Comparison of ENCODE assay signal across 16 mouse cellular contexts in the genomic region with DNA sequence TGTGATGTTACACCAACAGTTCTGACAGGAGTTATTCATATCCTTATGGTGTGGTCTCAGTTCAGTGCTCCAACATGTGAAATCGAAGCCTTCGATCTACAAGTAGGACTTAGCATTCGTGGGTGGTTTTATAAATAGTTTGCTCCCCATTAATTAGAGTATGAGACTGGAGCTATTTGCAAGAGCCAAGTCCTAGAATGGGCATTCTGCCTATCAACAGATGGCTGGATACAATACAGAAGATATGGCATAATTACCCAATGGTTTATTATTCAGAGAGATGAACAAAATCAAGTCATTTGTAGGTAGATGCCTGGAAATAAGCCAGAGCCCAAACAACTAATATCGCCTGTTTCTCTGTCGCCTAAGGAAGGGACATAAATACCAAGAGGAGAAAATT. TPM values are rescaled to one million over a fixed set of nuclear protein-coding genes. Genes with fewer than 3 reads are reported as not detected.
DNase-seq lines count a peak whose midpoint lies in the region; ATAC-seq and TF ChIP-seq lines count a peak whose summit lies in the region.
"Had no signal": no experiment of that assay in that cellular context is flagged by ENCODE, and none has a peak within 500 bp of the region (broad histone marks: within the 10 kb centered on the region; RNA-seq: fewer than 3 reads in every experiment).

No protein-coding gene starts in this region.

- peak overlapping the region; percentile 79 for H3K4me2 ChIP-seq in midbrain, embryonic 12.5 days (replicated peaks)
- H3K4me2 ChIP-seq in forebrain, embryonic 16.5 days (ENCODE audit: low read length) = peak overlapping the region; percentile 26
- peak overlapping the region; percentile 83 for H3K4me2 ChIP-seq in neural tube, embryonic 14.5 days (ENCODE audit: low read depth, low read length)

- no peaks in the 10 kb centered on the region for H3K27me3 ChIP-seq in midbrain, embryonic 12.5 days
- H3K27me3 ChIP-seq in midbrain, embryonic 10.5 days (ENCODE audit: low read depth, poor library complexity, severe bottlenecking) = no peaks in the 10 kb centered on the region
- no peaks in the 10 kb centered on the region for H3K27me3 ChIP-seq in forebrain, embryonic 16.5 days (replicated peaks; ENCODE audit: control insufficient read depth, insufficient read depth, low read length)
- no peaks in the 10 kb centered on the region for H3K27me3 ChIP-seq in neural tube, embryonic 14.5 days (ENCODE audit: control insufficient read depth, insufficient read depth, low read length)

- DNase-seq in gastrocnemius, adult 2 months = no peak
- no peak for DNase-seq in gastrocnemius, postnatal 14 days
- no peak for DNase-seq in midbrain, embryonic 10.5 days (ENCODE audit: low spot score)
- no peak for DNase-seq in right cerebral cortex, postnatal 14 days
- DNase-seq: adrenal gland, postnatal 36 days; heart, adult 2 months; heart, postnatal 10 days; kidney, postnatal 25 days; lung, adult 2 months; thymus, postnatal 4 days had no signal

- H3K9ac ChIP-seq in midbrain, embryonic 12.5 days (replicated peaks) = no peak overlapping the region
- H3K9ac ChIP-seq in forebrain, embryonic 16.5 days (replicated peaks; ENCODE audit: low read depth, low read length) = no peak overlapping the region
- H3K9ac ChIP-seq in neural tube, embryonic 14.5 days (replicated peaks; ENCODE audit: low read depth, low read length) = no peak overlapping the region

- TF ChIP-seq CTCF in gastrocnemius, adult 2 months (IDR thresholded peaks at IDR 0.05) = no peak

- intact Hi-C loops in gastrocnemius, adult 2 months (cut with DNase I) = no loop called here
- intact Hi-C loops in gastrocnemius, postnatal 14 days (cut with DNase I; ENCODE audit: low total_unique reads) = no loop called here

- H3K9me3 ChIP-seq in midbrain, embryonic 12.5 days = no peaks in the 10 kb centered on the region
- H3K9me3 ChIP-seq in midbrain, embryonic 10.5 days (replicated peaks) = no peaks in the 10 kb centered on the region
- no peaks in the 10 kb centered on the region for H3K9me3 ChIP-seq in forebrain, embryonic 16.5 days (ENCODE audit: control insufficient read depth, low read length)
- H3K9me3 ChIP-seq in neural tube, embryonic 14.5 days (ENCODE audit: control insufficient read depth, low read length) = no peaks in the 10 kb centered on the region

- H3K36me3 ChIP-seq in midbrain, embryonic 12.5 days = no peaks in the 10 kb centered on the region
- no peaks in the 10 kb centered on the region for H3K36me3 ChIP-seq in midbrain, embryonic 10.5 days
- H3K36me3 ChIP-seq in forebrain, embryonic 16.5 days (ENCODE audit: control insufficient read depth, insufficient read depth) = no peaks in the 10 kb centered on the region
- no peaks in the 10 kb centered on the region for H3K36me3 ChIP-seq in neural tube, embryonic 14.5 days (ENCODE audit: control insufficient read depth, insufficient read depth, low read length)

- peak overlapping the region; percentile 46 for H3K27ac ChIP-seq in gastrocnemius, adult 2 months
- H3K27ac ChIP-seq in midbrain, embryonic 12.5 days (replicated peaks) = no peak overlapping the region
- no peak overlapping the region for H3K27ac ChIP-seq in midbrain, embryonic 10.5 days (replicated peaks)
- no peak overlapping the region for H3K27ac ChIP-seq in forebrain, embryonic 16.5 days (ENCODE audit: low read length)
- H3K27ac ChIP-seq in neural tube, embryonic 14.5 days (ENCODE audit: low read depth, low read length) = no peak overlapping the region
- H3K27ac ChIP-seq: heart, adult 2 months had no signal

- H3K4me3 ChIP-seq in gastrocnemius, adult 2 months = no peak overlapping the region
- no peak overlapping the region for H3K4me3 ChIP-seq in midbrain, embryonic 12.5 days
- no peak overlapping the region for H3K4me3 ChIP-seq in midbrain, embryonic 10.5 days
- no peak overlapping the region for H3K4me3 ChIP-seq in forebrain, embryonic 16.5 days (replicated peaks; ENCODE audit: low read length)
- H3K4me3 ChIP-seq in neural tube, embryonic 14.5 days (ENCODE audit: low read depth, low read length) = no peak overlapping the region
- H3K4me3 ChIP-seq: heart, adult 2 months had no signal

- peaks cover 12% of the 10 kb centered on the region for H3K4me1 ChIP-seq in midbrain, embryonic 12.5 days
- peaks cover 12% of the 10 kb centered on the region for H3K4me1 ChIP-seq in midbrain, embryonic 10.5 days
- H3K4me1 ChIP-seq in forebrain, embryonic 16.5 days (replicated peaks; ENCODE audit: control insufficient read depth, insufficient read depth, low read length) = peaks cover 10% of the 10 kb centered on the region
- H3K4me1 ChIP-seq in neural tube, embryonic 14.5 days (ENCODE audit: control insufficient read depth, insufficient read depth, low read length) = no peaks in the 10 kb centered on the region

- WGBS in midbrain, embryonic 12.5 days = 90% methylated on average over 5 of the region's 5 CpGs
- 95% methylated on average over 5 of the region's 5 CpGs for WGBS in midbrain, embryonic 10.5 days
- 57% methylated on average over 5 of the region's 5 CpGs for WGBS in forebrain, embryonic 16.5 days
- WGBS in neural tube, embryonic 14.5 days = 86% methylated on average over 5 of the region's 5 CpGs

- no peak for ATAC-seq in midbrain, embryonic 12.5 days (ENCODE audit: low FRiP score, low read depth)
- peak; percentile 30 for ATAC-seq in forebrain, embryonic 16.5 days
- no peak for ATAC-seq in neural tube, embryonic 14.5 days (ENCODE audit: low read depth)
- ATAC-seq in CD4-positive, CD25-positive, alpha-beta regulatory T cell, adult 4 months = no peak
- ATAC-seq: intestine, postnatal 0 days had no signal

RNA-seq across cellular contexts. Expression of a gene that starts 1.3 kb away (rescaled TPM):
- under 1 TPM; 0.17 to 0.28 TPM for total RNA-seq in gastrocnemius, adult 2 months (2021)
- total RNA-seq in gastrocnemius, postnatal 14 days (2021) = under 1 TPM in 1 of 2 experiments, not detected in 1; 0.37 TPM
- 15.0 and 15.4 TPM in 2 replicates for polyA plus RNA-seq in midbrain, embryonic 12.5 days (2016; fragmentation: Nextera tagmentation; extraction: Ambion mirVana)
- polyA plus RNA-seq in midbrain, embryonic 10.5 days (2016; fragmentation: Nextera tagmentation; extraction: Ambion mirVana) = 5.1 and 7.0 TPM in 2 replicates
- 15.3 and 20.9 TPM in 2 replicates for polyA plus RNA-seq in forebrain, embryonic 16.5 days (2015; fragmentation: Nextera tagmentation; extraction: Ambion mirVana)
- polyA plus RNA-seq in neural tube, embryonic 14.5 days (2014; fragmentation: Nextera tagmentation; extraction: Ambion mirVana) = 27.5 and 29.9 TPM in 2 replicates
- not detected for polyA plus RNA-seq in CD4-positive, CD25-positive, alpha-beta regulatory T cell, adult 4 months (2017; shearing (Covaris generic))
- total RNA-seq: MEL had no signal

Comparison
In these comparisons a context has a peak if more than half of its experiments do, and no peak if none do; other contexts are left out.
1. H3K4me2 ChIP-seq: peak in every context shown above with its lines; median percentile 83 in neural tube, embryonic 14.5 days; 79 in midbrain, embryonic 12.5 days; 26 in forebrain, embryonic 16.5 days.